Mouse (Mus musculus): ENCODE data around the gene Gm42742. TPM values are rescaled to one million over a fixed set of nuclear protein-coding genes. Genes with fewer than 3 reads are reported as not detected.
A peak's percentile ranks its signal among the peaks of the same experiment; 100 is the strongest.

The Gm42742 gene
- polyA plus RNA-seq, 1 experiment from 2014 or later, result 60.2 TPM

- peak overlapping the region; percentile 70 for H3K4me3 ChIP-seq (ENCODE audit: low read depth, low read length)
- H3K4me1 ChIP-seq (ENCODE audit: control insufficient read depth, insufficient read depth, low read length), result peaks cover 44% of the 10 kb centered on the region
- no peaks in the 10 kb centered on the region for H3K9me3 ChIP-seq (ENCODE audit: control insufficient read depth, low read length)
- ATAC-seq (ENCODE audit: low read depth), result peak; percentile 52
- H3K36me3 ChIP-seq (ENCODE audit: control insufficient read depth, insufficient read depth, low read length), result peaks cover 2% of the 10 kb centered on the region; the same call in 1 of the 2 replicates
- WGBS, result 0% methylated on average over 22 of the region's 22 CpGs
- no peaks in the 10 kb centered on the region for H3K27me3 ChIP-seq (ENCODE audit: control insufficient read depth, insufficient read depth, low read length)
- H3K4me2 ChIP-seq (ENCODE audit: low read depth, low read length), result peak overlapping the region; percentile 98
- H3K9ac ChIP-seq (replicated peaks; ENCODE audit: low read depth, low read length), result peak overlapping the region; percentile 83
- peak overlapping the region; percentile 94 for H3K27ac ChIP-seq (ENCODE audit: low read depth, low read length)
These were observed 4.4 kb downstream of the Gm42742 start for GRCm38 (mm10) chr7:127016486-127016938.

DNA sequence TGATC, 4.6 kb downstream of the Gm42742 start, which contains the start of gene Pagr1b:
Gene Pagr1b, minus strand, starts transcription at position 4 of the 5 bp plus-strand sequence.
- Histone ChIP-seq H3K4me3 (ENCODE audit: low read depth, low read length) (peak within 1 kb of the TSS; percentile 70), H3K36me3 (ENCODE audit: control insufficient read depth, insufficient read depth, low read length) (peaks cover 2% of the 10 kb centered on the region; the same call in 1 of the 2 replicates), H3K4me2 (ENCODE audit: low read depth, low read length) (peak within 1 kb of the TSS; percentile 98), H3K27me3 (ENCODE audit: control insufficient read depth, insufficient read depth, low read length) (no peaks in the 10 kb centered on the region), H3K4me1 (ENCODE audit: control insufficient read depth, insufficient read depth, low read length) (peaks cover 42% of the 10 kb centered on the region), H3K9ac (replicated peaks; ENCODE audit: low read depth, low read length) (peak within 1 kb of the TSS; percentile 83), H3K9me3 (ENCODE audit: control insufficient read depth, low read length) (no peaks in the 10 kb centered on the region), H3K27ac (ENCODE audit: low read depth, low read length) (peak within 1 kb of the TSS; percentile 94)
- no peak for ATAC-seq (ENCODE audit: low read depth)

DNA sequence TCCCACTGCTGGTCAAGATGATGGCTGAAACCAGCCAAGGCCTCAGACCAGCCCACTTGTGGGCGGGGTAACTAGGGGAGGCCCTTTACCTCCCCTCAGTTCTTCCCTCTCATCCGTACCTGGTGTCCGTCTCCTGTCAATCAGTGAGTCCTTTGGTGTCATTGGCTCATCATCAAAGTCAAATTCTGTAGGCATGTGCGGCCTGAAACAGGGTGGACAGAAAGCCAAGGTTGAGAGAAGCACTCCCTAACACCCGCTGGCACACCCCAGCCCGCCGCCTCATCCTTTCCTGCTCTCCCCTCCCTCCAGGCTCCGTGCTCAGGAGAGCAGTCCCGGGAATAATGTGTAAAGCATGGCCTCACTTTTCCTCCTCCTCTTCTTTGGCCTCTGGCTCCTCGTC, 4.8 kb downstream of the Gm42742 start:
- Histone ChIP-seq H3K9ac (replicated peaks; ENCODE audit: low read depth, low read length) (peak overlapping the region; percentile 83), H3K4me3 (ENCODE audit: low read depth, low read length) (peak overlapping the region; percentile 70), H3K4me2 (ENCODE audit: low read depth, low read length) (peak overlapping the region; percentile 98), H3K9me3 (ENCODE audit: control insufficient read depth, low read length) (no peaks in the 10 kb centered on the region), H3K36me3 (ENCODE audit: control insufficient read depth, insufficient read depth, low read length) (peaks cover 2% of the 10 kb centered on the region; the same call in 1 of the 2 replicates), H3K27me3 (ENCODE audit: control insufficient read depth, insufficient read depth, low read length) (no peaks in the 10 kb centered on the region), H3K4me1 (ENCODE audit: control insufficient read depth, insufficient read depth, low read length) (peaks cover 40% of the 10 kb centered on the region), H3K27ac (ENCODE audit: low read depth, low read length) (peak overlapping the region; percentile 94)
- 2% methylated on average over 10 of the region's 10 CpGs for WGBS
- ATAC-seq (ENCODE audit: low read depth), result peak; percentile 5; the same call in 1 of the 2 replicates

- Histone ChIP-seq H3K4me1 (ENCODE audit: control insufficient read depth, insufficient read depth, low read length) (peaks cover 30% of the 10 kb centered on the region), H3K9ac (replicated peaks; ENCODE audit: low read depth, low read length) (no peak overlapping the region), H3K4me3 (ENCODE audit: low read depth, low read length) (no peak overlapping the region; the same call in 1 of the 2 replicates), H3K27ac (ENCODE audit: low read depth, low read length) (no peak overlapping the region), H3K9me3 (ENCODE audit: control insufficient read depth, low read length) (no peaks in the 10 kb centered on the region), H3K4me2 (ENCODE audit: low read depth, low read length) (peak overlapping the region; percentile 98; the same call in 1 of the 2 replicates), H3K36me3 (ENCODE audit: control insufficient read depth, insufficient read depth, low read length) (peaks cover 2% of the 10 kb centered on the region; the same call in 1 of the 2 replicates), H3K27me3 (ENCODE audit: control insufficient read depth, insufficient read depth, low read length) (no peaks in the 10 kb centered on the region)
- 95% methylated on average over 12 of the region's 12 CpGs for WGBS
- no peak for ATAC-seq (ENCODE audit: low read depth)
These were observed 5.9 kb downstream of the Gm42742 start for GRCm38 (mm10) chr7:127014993-127015392.

DNA sequence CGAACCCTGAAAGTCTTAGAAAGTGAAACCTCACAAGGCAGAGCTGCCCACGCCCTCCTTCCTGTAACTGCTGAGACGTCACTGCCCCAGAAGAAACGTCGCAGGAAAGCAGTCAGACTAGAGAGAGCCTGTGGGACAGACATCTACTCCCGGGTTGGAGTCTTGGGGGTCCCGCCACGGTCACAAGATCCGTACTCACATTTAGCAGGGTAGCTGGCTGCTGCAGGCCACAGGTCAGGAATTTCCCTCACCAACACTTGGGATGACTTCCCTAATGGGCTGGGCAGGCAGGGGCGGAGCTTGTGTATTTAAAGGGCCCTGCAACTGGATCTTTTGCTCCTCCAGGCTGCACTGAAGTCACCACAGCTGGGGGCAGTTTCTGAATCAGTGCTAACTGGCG, 6.6 kb downstream of the Gm42742 start, which contains the start of gene Mvp:
Gene Mvp, minus strand, starts transcription at position 302 of the 400 bp plus-strand sequence.
- no peak for ATAC-seq (ENCODE audit: low read depth)
- Histone ChIP-seq H3K27me3 (ENCODE audit: control insufficient read depth, insufficient read depth, low read length) (no peaks in the 10 kb centered on the region), H3K4me1 (ENCODE audit: control insufficient read depth, insufficient read depth, low read length) (peaks cover 24% of the 10 kb centered on the region), H3K9me3 (ENCODE audit: control insufficient read depth, low read length) (no peaks in the 10 kb centered on the region), H3K36me3 (ENCODE audit: control insufficient read depth, insufficient read depth, low read length) (peaks cover 2% of the 10 kb centered on the region; the same call in 1 of the 2 replicates), H3K27ac (ENCODE audit: low read depth, low read length) (no peak within 1 kb of the TSS), H3K4me2 (ENCODE audit: low read depth, low read length) (peak within 1 kb of the TSS; percentile 98), H3K9ac (replicated peaks; ENCODE audit: low read depth, low read length) (no peak within 1 kb of the TSS; the same call in 1 of the 2 replicates), H3K4me3 (ENCODE audit: low read depth, low read length) (peak within 1 kb of the TSS; percentile 70)
- WGBS, result 62% methylated on average over 11 of the region's 11 CpGs

DNA sequence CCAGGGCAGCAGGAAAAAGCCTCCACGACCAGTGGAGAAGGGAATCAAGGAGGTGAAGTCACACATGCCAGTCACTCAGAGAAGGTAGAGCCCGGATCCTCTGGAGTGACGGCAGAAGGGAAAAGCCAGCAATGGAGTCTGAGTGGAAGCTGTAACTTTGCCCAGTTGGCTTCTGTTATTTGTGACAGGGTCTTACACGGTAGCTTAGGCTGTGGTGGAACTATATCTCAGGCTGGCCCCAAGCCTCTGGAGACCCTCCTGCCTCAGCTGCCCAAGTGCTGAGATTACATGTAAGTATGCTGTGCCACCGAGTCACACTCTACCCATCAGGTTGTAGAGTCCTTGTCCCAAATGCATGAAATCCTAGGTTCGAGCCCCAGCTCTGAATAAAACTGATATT, 7.5 kb downstream of the Gm42742 start:
- H3K4me3 ChIP-seq (ENCODE audit: low read depth, low read length), result no peak overlapping the region
- H3K9me3 ChIP-seq (ENCODE audit: control insufficient read depth, low read length), result no peaks in the 10 kb centered on the region
- H3K36me3 ChIP-seq (ENCODE audit: control insufficient read depth, insufficient read depth, low read length), result peaks cover 2% of the 10 kb centered on the region; the same call in 1 of the 2 replicates
- 95% methylated on average over 6 of the region's 6 CpGs for WGBS
- no peak overlapping the region for H3K9ac ChIP-seq (replicated peaks; ENCODE audit: low read depth, low read length)
- no peak overlapping the region for H3K4me2 ChIP-seq (ENCODE audit: low read depth, low read length)
- no peak for ATAC-seq (ENCODE audit: low read depth)
- no peak overlapping the region for H3K27ac ChIP-seq (ENCODE audit: low read depth, low read length)
- peaks cover 22% of the 10 kb centered on the region for H3K4me1 ChIP-seq (ENCODE audit: control insufficient read depth, insufficient read depth, low read length)
- H3K27me3 ChIP-seq (ENCODE audit: control insufficient read depth, insufficient read depth, low read length), result no peaks in the 10 kb centered on the region

GRCm38 (mm10) chr7:127012845-127013244, 8.1 kb downstream of the Gm42742 start:
- 95% methylated on average over 10 of the region's 10 CpGs for WGBS
- ATAC-seq (ENCODE audit: low read depth), result no peak
- H3K27me3 ChIP-seq (ENCODE audit: control insufficient read depth, insufficient read depth, low read length), result no peaks in the 10 kb centered on the region

GRCm38 (mm10) chr7:127012374-127012773, 8.5 kb downstream of the Gm42742 start:
- H3K36me3 ChIP-seq (ENCODE audit: control insufficient read depth, insufficient read depth, low read length), result peaks cover 2% of the 10 kb centered on the region; the same call in 1 of the 2 replicates
- H3K27me3 ChIP-seq (ENCODE audit: control insufficient read depth, insufficient read depth, low read length), result no peaks in the 10 kb centered on the region
- no peak overlapping the region for H3K4me2 ChIP-seq (ENCODE audit: low read depth, low read length)
- H3K9ac ChIP-seq (replicated peaks; ENCODE audit: low read depth, low read length), result no peak overlapping the region
- H3K4me1 ChIP-seq (ENCODE audit: control insufficient read depth, insufficient read depth, low read length), result peaks cover 16% of the 10 kb centered on the region
- H3K9me3 ChIP-seq (ENCODE audit: control insufficient read depth, low read length), result no peaks in the 10 kb centered on the region
- WGBS, result 92% methylated on average over 6 of the region's 6 CpGs
- H3K27ac ChIP-seq (ENCODE audit: low read depth, low read length), result no peak overlapping the region
- no peak overlapping the region for H3K4me3 ChIP-seq (ENCODE audit: low read depth, low read length)
- no peak for ATAC-seq (ENCODE audit: low read depth)

More at GRCm38 (mm10) chr7:127012845-127013244, 8.1 kb downstream of the Gm42742 start:
- H3K27ac ChIP-seq (ENCODE audit: low read depth, low read length), result no peak overlapping the region
- no peak overlapping the region for H3K9ac ChIP-seq (replicated peaks; ENCODE audit: low read depth, low read length)
- H3K4me2 ChIP-seq (ENCODE audit: low read depth, low read length), result no peak overlapping the region
- H3K4me1 ChIP-seq (ENCODE audit: control insufficient read depth, insufficient read depth, low read length), result peaks cover 19% of the 10 kb centered on the region
- H3K9me3 ChIP-seq (ENCODE audit: control insufficient read depth, low read length), result no peaks in the 10 kb centered on the region
- H3K4me3 ChIP-seq (ENCODE audit: low read depth, low read length), result no peak overlapping the region
- peaks cover 2% of the 10 kb centered on the region; the same call in 1 of the 2 replicates for H3K36me3 ChIP-seq (ENCODE audit: control insufficient read depth, insufficient read depth, low read length)

DNA sequence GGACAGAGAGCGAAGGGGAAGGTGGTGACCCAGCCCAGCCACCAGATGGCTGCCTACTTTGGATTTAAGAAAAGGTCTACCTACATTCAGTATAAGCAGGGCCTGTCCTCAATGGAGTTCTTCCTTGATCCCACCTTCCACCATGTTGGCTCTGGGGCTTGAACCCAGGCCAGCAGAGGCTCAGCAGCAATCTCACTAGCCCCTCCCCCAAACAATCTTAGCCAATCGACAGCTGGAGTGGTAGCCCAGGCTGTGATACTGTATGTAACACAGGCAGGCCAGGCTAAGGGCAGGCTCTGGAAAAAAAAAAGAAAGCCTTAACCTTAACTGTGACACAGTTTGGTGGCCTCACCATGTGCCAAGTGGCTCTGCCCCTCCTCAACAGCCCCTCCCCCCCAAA, 9.2 kb downstream of the Gm42742 start:
- Histone ChIP-seq H3K9ac (replicated peaks; ENCODE audit: low read depth, low read length) (no peak overlapping the region), H3K4me1 (ENCODE audit: control insufficient read depth, insufficient read depth, low read length) (peaks cover 16% of the 10 kb centered on the region), H3K9me3 (ENCODE audit: control insufficient read depth, low read length) (no peaks in the 10 kb centered on the region), H3K4me3 (ENCODE audit: low read depth, low read length) (no peak overlapping the region), H3K27ac (ENCODE audit: low read depth, low read length) (no peak overlapping the region), H3K27me3 (ENCODE audit: control insufficient read depth, insufficient read depth, low read length) (no peaks in the 10 kb centered on the region), H3K4me2 (ENCODE audit: low read depth, low read length) (no peak overlapping the region), H3K36me3 (ENCODE audit: control insufficient read depth, insufficient read depth, low read length) (peaks cover 2% of the 10 kb centered on the region; the same call in 1 of the 2 replicates)
- WGBS, result 83% methylated on average over 2 of the region's 2 CpGs
- no peak for ATAC-seq (ENCODE audit: low read depth)
